Mouse (Mus musculus): Measurements from ENCODE around the gene Mcf2l. TPM values are rescaled to one million over a fixed set of nuclear protein-coding genes. Genes with fewer than 3 reads are reported as not detected.

Gene Mcf2l
- total and polyA plus RNA-seq, 3 experiments = 0.49 TPM; not detected in 2

GRCm38 (mm10) chr8:12925051-12925450 is 51.4 kb downstream of the Mcf2l start:
- Histone ChIP-seq H3K4me1 (ENCODE audit: insufficient read depth, low read depth, low read length) (no peaks in the 10 kb centered on the region), H3K9me3 (replicated peaks) (no peaks in the 10 kb centered on the region), H3K36me3 (replicated peaks) (no peaks in the 10 kb centered on the region), H3K27me3 (ENCODE audit: insufficient read depth, low read length) (peaks cover 2% of the 10 kb centered on the region; the same call in 1 of the 2 replicates), H3K4me3 (ENCODE audit: low read depth, low read length) (no peak overlapping the region)
- TF ChIP-seq CTCF (IDR thresholded peaks at IDR 0.05; ENCODE audit: low read depth, low read length) = no peak
- no peak for TF ChIP-seq GATA2 (IDR thresholded peaks at IDR 0.05; ENCODE audit: borderline replicate concordance, low read depth, low read length)
- TF ChIP-seq TAL1 (conservative IDR thresholded peaks at IDR 0.05; ENCODE audit: low read depth, low read length) = no peak
- no peak for TF ChIP-seq POLR2AphosphoS5 (IDR thresholded peaks at IDR 0.05; ENCODE audit: insufficient replicate concordance, low read depth, low read length)
- no peak for TF ChIP-seq GATA1 (IDR thresholded peaks at IDR 0.05; ENCODE audit: borderline replicate concordance, low read length)
- DNase-seq (ENCODE audit: low spot score) (no peak), ATAC-seq (ENCODE audit: extremely low read depth, insufficient number of reproducible peaks, low FRiP score, poor library complexity, severe bottlenecking) (no peak)

- Histone ChIP-seq H3K4me3 (ENCODE audit: low read depth, low read length) (no peak overlapping the region), H3K36me3 (replicated peaks) (no peaks in the 10 kb centered on the region), H3K27me3 (ENCODE audit: insufficient read depth, low read length) (peaks cover 2% of the 10 kb centered on the region; the same call in 1 of the 2 replicates), H3K4me1 (ENCODE audit: insufficient read depth, low read depth, low read length) (no peaks in the 10 kb centered on the region), H3K9me3 (replicated peaks) (no peaks in the 10 kb centered on the region)
- ATAC-seq (ENCODE audit: extremely low read depth, insufficient number of reproducible peaks, low FRiP score, poor library complexity, severe bottlenecking) = no peak
- DNase-seq (ENCODE audit: low spot score) = no peak
- TF ChIP-seq CTCF (IDR thresholded peaks at IDR 0.05; ENCODE audit: low read depth, low read length) = no peak
- no peak for TF ChIP-seq POLR2AphosphoS5 (IDR thresholded peaks at IDR 0.05; ENCODE audit: insufficient replicate concordance, low read depth, low read length)
- TF ChIP-seq TAL1 (conservative IDR thresholded peaks at IDR 0.05; ENCODE audit: low read depth, low read length) = no peak
- no peak for TF ChIP-seq GATA1 (IDR thresholded peaks at IDR 0.05; ENCODE audit: borderline replicate concordance, low read length)
- no peak for TF ChIP-seq GATA2 (IDR thresholded peaks at IDR 0.05; ENCODE audit: borderline replicate concordance, low read depth, low read length)
Measured at GRCm38 (mm10) chr8:12925941-12926381, 52.4 kb downstream of the Mcf2l start.

- H3K36me3 ChIP-seq (replicated peaks) = no peaks in the 10 kb centered on the region
- H3K4me3 ChIP-seq (ENCODE audit: low read depth, low read length) = no peak overlapping the region
- TF ChIP-seq TAL1 (conservative IDR thresholded peaks at IDR 0.05; ENCODE audit: low read depth, low read length) (no peak), POLR2AphosphoS5 (IDR thresholded peaks at IDR 0.05; ENCODE audit: insufficient replicate concordance, low read depth, low read length) (no peak), CTCF (IDR thresholded peaks at IDR 0.05; ENCODE audit: low read depth, low read length) (no peak), GATA1 (IDR thresholded peaks at IDR 0.05; ENCODE audit: borderline replicate concordance, low read length) (no peak), GATA2 (IDR thresholded peaks at IDR 0.05; ENCODE audit: borderline replicate concordance, low read depth, low read length) (no peak)
- ATAC-seq (ENCODE audit: extremely low read depth, insufficient number of reproducible peaks, low FRiP score, poor library complexity, severe bottlenecking) = no peak
- DNase-seq (ENCODE audit: low spot score) = no peak
- no peaks in the 10 kb centered on the region for H3K9me3 ChIP-seq (replicated peaks)
- no peaks in the 10 kb centered on the region for H3K4me1 ChIP-seq (ENCODE audit: insufficient read depth, low read depth, low read length)
- H3K27me3 ChIP-seq (ENCODE audit: insufficient read depth, low read length) = peaks cover 7% of the 10 kb centered on the region; the same call in 1 of the 2 replicates
Measured at GRCm38 (mm10) chr8:12927204-12927983, 53.8 kb downstream of the Mcf2l start.

GRCm38 (mm10) chr8:12928033-12928432 is 54.4 kb downstream of the Mcf2l start:
- H3K9me3 ChIP-seq (replicated peaks) = no peaks in the 10 kb centered on the region
- peaks cover 9% of the 10 kb centered on the region; the same call in 1 of the 2 replicates for H3K27me3 ChIP-seq (ENCODE audit: insufficient read depth, low read length)
- ATAC-seq (ENCODE audit: extremely low read depth, insufficient number of reproducible peaks, low FRiP score, poor library complexity, severe bottlenecking) (no peak), DNase-seq (ENCODE audit: low spot score) (no peak)
- H3K36me3 ChIP-seq (replicated peaks) = no peaks in the 10 kb centered on the region
- H3K4me3 ChIP-seq (ENCODE audit: low read depth, low read length) = no peak overlapping the region
- no peaks in the 10 kb centered on the region for H3K4me1 ChIP-seq (ENCODE audit: insufficient read depth, low read depth, low read length)
- TF ChIP-seq GATA1 (IDR thresholded peaks at IDR 0.05; ENCODE audit: borderline replicate concordance, low read length) (no peak), TAL1 (conservative IDR thresholded peaks at IDR 0.05; ENCODE audit: low read depth, low read length) (no peak), CTCF (IDR thresholded peaks at IDR 0.05; ENCODE audit: low read depth, low read length) (no peak), POLR2AphosphoS5 (IDR thresholded peaks at IDR 0.05; ENCODE audit: insufficient replicate concordance, low read depth, low read length) (no peak), GATA2 (IDR thresholded peaks at IDR 0.05; ENCODE audit: borderline replicate concordance, low read depth, low read length) (no peak)

DNA sequence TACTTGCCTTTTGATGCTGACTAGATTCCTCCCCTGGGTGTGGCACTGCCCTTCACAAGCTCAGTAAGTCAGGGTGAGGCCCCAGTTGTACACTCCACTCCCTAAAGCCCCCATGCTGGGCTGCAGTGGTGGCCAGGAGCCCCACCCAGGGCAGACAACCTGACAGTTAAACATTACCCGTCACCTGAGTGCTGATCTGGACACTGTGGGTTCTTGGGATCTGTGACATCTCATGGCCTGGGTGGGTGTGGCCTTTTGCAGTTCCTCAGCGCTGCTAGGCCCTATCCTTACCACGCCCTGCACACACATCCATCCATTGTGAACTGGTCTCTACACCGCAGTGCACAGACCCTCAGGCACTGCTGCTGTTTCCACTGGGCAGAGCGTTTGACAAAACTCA is 55.3 kb downstream of the Mcf2l start:
- Histone ChIP-seq H3K36me3 (replicated peaks) (no peaks in the 10 kb centered on the region), H3K4me1 (ENCODE audit: insufficient read depth, low read depth, low read length) (no peaks in the 10 kb centered on the region), H3K27me3 (ENCODE audit: insufficient read depth, low read length) (peaks cover 12% of the 10 kb centered on the region; the same call in 1 of the 2 replicates), H3K4me3 (ENCODE audit: low read depth, low read length) (no peak overlapping the region), H3K9me3 (replicated peaks) (no peaks in the 10 kb centered on the region)
- no peak for DNase-seq (ENCODE audit: low spot score)
- no peak for ATAC-seq (ENCODE audit: extremely low read depth, insufficient number of reproducible peaks, low FRiP score, poor library complexity, severe bottlenecking)
- no peak for TF ChIP-seq GATA2 (IDR thresholded peaks at IDR 0.05; ENCODE audit: borderline replicate concordance, low read depth, low read length)
- TF ChIP-seq TAL1 (conservative IDR thresholded peaks at IDR 0.05; ENCODE audit: low read depth, low read length) = no peak
- TF ChIP-seq POLR2AphosphoS5 (IDR thresholded peaks at IDR 0.05; ENCODE audit: insufficient replicate concordance, low read depth, low read length) = no peak
- TF ChIP-seq CTCF (IDR thresholded peaks at IDR 0.05; ENCODE audit: low read depth, low read length) = no peak
- TF ChIP-seq GATA1 (IDR thresholded peaks at IDR 0.05; ENCODE audit: borderline replicate concordance, low read length) = no peak

DNA sequence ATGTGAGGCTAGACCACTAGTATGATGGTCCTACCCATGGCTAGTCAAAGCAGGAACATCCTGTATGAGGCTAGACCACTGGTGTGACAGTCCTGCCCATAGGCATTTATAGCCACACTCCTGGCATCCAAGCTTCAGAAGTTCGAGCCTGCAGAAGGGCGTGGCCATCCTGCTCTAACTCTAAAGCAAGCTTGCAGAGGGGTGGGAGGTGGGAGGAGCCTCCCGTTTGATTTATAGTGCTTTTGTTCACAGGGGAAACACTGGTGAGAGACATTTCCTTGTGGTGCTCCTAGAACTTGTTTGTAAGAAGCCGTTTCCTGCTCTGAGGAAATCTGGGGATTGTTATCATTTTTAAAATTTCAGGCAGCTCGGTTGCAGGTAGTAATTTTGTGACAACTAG is 56.7 kb downstream of the Mcf2l start:
- ATAC-seq (ENCODE audit: extremely low read depth, insufficient number of reproducible peaks, low FRiP score, poor library complexity, severe bottlenecking) = no peak
- DNase-seq (ENCODE audit: low spot score) = no peak
- H3K4me1 ChIP-seq (ENCODE audit: insufficient read depth, low read depth, low read length) = no peaks in the 10 kb centered on the region
- TF ChIP-seq TAL1 (conservative IDR thresholded peaks at IDR 0.05; ENCODE audit: low read depth, low read length) = no peak
- TF ChIP-seq POLR2AphosphoS5 (IDR thresholded peaks at IDR 0.05; ENCODE audit: insufficient replicate concordance, low read depth, low read length) = no peak
- TF ChIP-seq CTCF (IDR thresholded peaks at IDR 0.05; ENCODE audit: low read depth, low read length) = no peak
- TF ChIP-seq GATA2 (IDR thresholded peaks at IDR 0.05; ENCODE audit: borderline replicate concordance, low read depth, low read length) = no peak
- no peak for TF ChIP-seq GATA1 (IDR thresholded peaks at IDR 0.05; ENCODE audit: borderline replicate concordance, low read length)
- no peaks in the 10 kb centered on the region for H3K9me3 ChIP-seq (replicated peaks)
- H3K27me3 ChIP-seq (ENCODE audit: insufficient read depth, low read length) = peaks cover 14% of the 10 kb centered on the region; the same call in 1 of the 2 replicates
- no peaks in the 10 kb centered on the region for H3K36me3 ChIP-seq (replicated peaks)
- no peak overlapping the region for H3K4me3 ChIP-seq (ENCODE audit: low read depth, low read length)

Data from G1E (cell line).